Mouse (Mus musculus): ENCODE data around the gene Lnx1.

The Lnx1 gene

DNA sequence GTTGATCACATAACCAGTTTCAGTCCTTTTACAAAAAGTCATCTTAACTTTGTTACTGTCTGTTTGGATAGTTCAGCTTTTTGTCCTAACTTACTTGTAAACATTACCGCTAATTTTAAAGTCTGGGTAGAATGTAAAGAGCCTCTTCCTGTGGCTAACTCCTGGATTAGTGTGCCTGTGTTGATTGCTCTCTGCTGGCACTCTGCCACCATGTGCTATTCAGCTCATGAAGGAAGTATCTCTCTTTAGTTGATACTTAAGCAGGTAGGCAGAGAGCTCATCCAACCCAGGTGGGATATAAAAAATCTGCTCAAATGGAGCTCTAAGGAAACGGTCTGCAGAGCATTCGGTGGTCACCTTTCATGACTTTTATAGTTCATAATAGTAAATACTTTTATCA, 101.5 kb downstream of the Lnx1 start:
- DNase-seq: no peak

DNA sequence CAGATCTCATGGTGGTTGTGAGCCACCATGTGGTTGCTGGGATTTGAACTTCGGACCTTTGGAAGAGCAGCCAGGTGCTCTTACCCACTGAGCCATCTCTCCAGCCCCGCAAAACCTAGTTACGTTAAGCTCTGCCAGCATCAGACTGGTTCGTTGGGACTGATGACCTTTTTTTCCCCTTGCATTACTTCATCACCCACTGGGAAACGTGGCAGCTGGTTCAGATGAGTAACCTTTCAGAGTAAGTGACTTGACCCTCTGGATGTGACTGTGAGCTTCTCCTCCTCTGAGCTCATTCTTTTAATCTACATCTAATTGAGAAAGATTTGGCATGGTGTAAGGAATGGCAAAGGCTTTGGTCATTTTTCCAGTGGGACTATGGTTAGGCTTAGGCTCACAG, 102.7 kb downstream of the Lnx1 start:
- no peak for DNase-seq

DNA sequence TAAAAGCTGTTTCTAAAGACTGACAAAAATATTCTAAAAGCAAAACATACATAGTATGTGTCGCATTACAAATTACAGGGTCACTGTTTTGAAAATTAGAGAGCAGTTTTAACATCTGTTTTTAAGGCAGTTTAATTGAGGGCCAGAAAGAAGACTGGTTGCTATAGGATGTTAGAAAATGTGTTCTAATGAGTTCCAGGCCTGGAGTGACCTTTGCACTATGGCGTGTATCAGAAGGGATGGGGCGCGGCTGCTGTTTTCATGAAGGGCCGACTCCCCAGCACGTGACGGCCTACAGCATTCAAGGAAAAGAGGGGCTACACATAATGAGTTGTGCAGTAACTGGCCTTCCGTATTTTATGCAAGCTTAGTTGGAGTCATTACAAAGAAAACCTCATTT, 109.6 kb downstream of the Lnx1 start:
- no peak for DNase-seq

DNA sequence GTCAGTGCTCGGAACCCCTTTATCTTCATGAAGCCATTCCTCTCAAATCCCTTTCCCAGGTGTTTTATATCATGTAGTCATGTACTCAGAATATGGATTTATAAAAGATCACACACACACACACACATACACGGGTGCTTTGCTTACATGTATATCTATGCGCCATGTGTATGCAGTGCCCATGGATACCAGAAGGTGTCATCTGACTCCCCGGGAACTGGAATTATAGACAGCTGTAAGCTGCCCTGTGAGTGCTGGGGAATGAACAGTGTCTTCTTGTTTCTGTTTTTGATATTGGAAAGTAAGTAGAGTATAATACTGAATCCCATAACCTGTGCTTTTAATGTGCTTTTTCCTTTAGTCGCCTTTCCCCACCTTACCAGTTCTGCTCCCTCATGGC, 111.3 kb downstream of the Lnx1 start:
- DNase-seq: no peak

DNA sequence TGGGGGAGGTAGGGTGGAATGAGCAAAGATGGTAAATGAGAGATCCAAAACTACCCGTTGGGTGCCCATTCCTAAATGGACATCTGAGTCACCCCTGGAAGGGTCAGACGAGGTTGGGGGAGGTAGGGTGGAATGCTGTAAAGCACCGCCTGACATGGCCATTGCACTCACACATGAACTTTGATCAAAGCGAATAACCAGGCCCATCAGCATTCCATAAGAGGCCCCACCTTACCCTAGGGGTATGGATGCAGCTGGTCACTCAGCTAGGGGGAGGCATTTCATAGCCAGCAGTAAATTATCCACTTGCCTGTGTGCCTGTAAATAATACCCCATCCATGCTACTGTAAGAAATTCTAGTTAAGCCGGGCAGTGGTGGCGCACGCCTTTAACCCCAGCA, 113.6 kb downstream of the Lnx1 start:
- no peak for DNase-seq

DNA sequence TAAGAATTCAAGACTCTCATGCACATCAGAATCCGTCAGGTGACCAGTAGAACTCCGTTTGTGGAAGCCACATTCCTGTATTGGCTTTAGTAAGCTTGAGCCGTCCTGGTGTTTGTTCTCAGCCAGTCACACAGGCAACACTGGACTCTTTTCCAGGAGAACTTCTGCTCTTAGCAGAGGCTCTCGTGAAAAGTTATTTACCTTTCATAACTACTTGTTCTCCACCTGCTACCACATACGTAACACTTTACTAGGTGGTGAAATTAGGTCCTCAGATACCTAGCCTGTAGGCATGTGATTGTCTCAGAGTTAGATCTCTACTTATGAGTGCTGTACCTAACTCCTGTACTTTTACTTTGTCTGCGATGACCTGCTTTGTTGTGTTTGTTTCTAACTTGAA, 130.9 kb downstream of the Lnx1 start:
- no peak for DNase-seq

DNA sequence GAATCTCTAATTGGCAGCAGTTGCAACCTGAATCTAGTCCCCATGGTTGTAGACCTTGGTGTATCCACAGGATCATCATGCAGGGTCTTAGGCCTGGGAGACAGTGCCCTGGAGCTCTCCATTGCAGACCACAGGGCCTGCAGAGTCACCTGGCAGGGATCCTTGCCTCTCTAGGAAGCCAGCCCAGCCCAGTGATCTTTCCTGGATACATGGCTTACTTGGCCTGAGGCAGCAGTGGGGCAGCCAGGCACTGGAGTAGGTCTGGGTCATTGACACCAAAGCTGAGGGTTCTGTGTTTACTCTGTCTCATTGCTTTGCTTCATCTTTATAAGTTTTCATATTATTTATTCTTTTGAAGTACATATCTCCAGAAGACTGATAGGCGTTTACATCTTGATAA, 141.6 kb downstream of the Lnx1 start:
- no peak for DNase-seq

DNA sequence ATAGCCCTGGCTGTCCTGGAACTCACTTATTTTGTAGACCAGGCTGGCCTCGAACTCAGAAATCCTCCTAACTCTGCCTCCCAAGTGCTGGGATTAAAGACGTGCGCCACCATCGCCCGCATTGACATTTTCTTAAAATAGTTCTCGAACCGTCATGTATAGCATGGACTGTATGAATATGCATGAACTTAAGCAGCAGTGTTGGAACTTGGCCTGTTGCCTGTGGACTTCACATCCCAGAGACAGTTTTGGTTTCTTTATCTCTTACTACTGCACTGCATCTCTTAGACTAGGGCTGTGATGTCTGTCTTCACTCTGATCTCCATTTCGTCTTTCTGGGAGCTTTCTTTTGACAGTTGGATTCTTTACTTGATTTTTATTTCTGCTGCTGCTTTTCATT, 153.1 kb downstream of the Lnx1 start:
- no peak for DNase-seq

DNA sequence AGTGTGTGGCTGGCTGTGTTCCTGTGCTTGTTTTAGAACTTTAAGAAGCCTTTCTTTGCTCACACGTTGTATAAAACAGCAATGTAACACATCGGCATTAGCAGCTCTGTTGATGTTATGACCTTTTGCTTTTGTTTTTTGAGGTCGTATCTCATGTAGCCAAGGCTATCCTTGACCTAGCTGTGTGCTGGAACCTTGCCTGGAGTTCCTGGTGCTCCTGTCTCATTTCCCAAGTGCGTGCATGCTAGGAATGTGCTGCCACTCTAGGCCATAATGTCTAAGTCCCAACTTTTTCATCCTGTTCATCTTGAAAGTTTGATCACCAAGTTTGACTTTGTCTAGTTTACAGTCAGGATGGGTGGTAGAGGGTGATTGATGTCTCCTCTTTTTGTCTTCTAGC, 157.1 kb downstream of the Lnx1 start:
- no peak for DNase-seq
